Mouse (Mus musculus) fat pad, adult 2 months (tissue): ENCODE data around the gene Foxp1.

ENCODE experiments used
- DNase-seq: peaks from one replicate; pipeline ENCODE4 v3.0.0-alpha.2; 2011; ENCODE audit warnings: low read depth, low spot score; ENCODE audit errors: extremely low read depth

The Foxp1 gene

DNA sequence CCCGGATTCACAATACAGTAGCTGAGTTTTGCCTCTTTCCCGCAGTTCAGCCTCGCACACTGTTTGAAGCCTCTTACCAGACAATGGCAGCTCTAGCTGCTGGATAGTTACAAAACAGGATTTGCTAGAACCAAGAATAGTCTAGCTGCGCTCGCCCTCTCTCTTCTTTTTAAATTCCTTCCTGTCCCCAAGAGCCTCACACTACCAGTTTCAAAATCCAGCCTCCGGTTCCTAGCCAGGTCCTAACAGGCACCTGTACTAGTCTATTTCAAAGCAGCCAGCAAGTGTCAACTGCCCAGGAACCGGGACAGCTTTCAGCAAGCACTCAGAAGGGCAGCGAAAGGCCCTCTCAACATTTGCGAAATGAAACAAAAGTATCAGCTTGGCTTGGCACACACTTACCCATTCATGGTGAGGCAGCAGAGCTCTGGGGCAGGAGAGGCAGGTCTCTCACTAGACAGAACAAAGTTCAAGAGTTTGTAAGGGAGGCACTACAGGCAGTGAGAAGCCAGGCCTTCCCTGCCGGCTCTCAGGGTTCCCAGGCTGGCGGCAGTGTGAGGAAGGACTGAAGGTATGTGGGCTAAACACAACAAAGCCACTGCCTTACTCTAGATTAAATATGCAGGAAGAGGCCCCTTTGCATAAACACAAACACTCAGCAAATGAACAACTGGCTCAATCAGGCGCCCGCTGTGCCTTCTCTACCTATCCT, 256.4 kb downstream of the Foxp1 start:
- peak; percentile 84 for DNase-seq

DNA sequence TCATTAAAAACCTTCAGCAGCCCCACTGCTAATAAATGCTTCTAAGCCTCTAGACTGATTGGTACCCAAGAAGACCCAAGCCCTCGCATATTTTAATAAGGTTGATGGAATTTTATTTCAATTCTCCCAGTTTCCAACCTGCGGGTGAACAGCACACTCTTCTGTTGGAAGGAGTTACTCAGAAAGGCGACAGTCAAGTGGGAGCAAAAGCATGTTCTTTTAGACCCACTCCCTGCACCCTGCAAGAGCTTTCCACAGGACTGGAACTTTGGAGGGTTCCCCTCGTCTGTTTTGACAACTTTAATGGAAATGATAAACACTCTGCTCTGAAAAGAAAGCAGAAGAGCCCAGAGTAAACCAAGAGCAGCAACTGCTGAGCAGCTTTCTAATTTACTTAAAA, 257.3 kb downstream of the Foxp1 start:
- DNase-seq = no peak

DNA sequence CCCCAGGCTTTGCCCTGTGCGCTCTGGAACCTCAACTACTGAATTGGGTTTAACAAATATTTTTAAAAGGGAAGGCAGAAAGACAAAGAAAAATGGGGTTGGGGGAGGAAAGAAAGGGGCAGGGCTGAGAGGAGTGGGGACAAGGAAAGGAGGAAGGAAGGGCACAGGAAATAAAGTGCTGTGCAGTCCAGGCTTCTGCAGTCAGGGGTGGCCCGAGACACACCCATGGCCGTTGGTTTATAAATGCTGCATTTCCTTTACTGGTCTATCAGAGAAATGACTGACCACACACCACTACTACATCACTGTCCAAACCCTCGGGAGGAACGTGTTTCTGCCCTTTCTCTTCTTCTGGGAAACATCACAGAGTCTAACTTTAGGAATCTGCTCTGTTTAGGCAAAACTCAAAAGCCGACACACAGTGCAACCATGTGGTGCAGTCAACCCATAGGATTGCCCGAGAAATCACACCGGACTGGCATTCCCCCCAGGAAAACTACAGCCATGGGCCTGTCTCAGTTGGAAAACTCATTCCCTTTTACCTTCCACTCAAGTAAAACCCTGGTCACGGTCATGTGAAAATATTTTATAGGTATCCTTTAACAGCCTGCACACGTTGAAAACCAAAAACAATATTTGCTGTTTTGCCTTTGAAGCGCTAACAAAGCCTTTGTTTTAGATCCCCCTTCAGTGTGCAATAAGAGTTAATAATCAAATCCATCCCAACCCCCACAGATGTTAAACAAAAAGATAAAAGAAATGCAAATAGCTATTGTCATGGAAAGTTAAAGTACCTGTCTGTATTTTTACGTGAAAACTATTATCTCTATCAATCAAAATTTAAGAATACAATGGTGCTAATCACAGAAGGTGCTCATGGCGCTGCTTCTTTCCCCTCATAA, 258.1 kb downstream of the Foxp1 start:
- DNase-seq = no peak

DNA sequence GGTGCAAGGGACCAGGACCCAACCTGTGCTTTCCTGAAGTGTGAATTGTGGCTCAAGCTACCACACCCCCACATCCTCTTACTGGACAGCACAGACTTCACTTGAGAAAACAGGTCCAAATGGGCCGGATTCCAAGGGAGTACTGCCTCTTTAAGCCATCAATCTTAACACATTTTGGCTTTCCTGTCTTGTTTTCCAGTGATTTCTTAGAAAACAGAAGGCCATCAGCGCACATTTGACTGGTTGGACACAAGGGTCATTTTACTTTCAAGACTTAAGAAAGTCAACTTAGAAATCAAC, 258.7 kb downstream of the Foxp1 start:
- DNase-seq = no peak

DNA sequence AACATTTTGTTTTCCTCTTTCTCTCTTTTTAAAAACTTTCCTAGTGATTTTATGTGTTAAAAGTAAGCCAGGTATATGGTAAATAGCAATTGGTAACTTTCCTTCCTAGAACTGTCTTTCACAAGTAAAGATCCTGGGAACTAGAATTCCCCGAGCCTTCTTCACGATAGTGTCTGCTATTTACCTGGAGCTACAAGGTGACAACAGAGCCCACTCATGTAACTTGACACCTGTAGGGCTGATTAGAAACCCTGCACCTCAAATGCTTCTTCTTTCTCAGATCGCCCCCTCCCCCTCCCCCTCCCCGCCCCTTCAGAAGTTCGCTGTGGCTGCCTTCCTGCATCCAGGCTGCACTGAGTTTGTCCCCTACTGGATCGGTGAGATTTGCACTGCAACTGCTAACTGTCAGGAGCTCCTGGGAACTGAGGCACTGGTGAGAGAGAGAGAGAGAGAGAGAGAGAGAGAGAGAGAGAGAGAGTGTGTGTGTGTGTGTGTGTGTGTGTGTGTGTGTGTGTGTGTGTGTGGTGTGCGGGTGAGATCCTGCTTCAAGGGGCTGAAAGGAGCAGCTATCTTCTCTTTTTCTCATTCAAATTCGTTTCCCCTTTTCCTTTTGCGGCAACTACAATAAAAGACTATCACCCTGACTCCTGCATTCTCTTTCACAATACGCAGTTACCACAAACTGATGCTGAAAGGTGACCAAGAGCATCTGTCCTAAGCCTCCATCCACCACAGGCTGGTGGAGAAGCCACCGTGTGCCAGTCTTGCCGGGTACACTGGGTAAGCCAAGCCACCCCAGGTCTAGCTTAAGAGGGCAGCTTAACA, 259.2 kb downstream of the Foxp1 start:
- no peak for DNase-seq

DNA sequence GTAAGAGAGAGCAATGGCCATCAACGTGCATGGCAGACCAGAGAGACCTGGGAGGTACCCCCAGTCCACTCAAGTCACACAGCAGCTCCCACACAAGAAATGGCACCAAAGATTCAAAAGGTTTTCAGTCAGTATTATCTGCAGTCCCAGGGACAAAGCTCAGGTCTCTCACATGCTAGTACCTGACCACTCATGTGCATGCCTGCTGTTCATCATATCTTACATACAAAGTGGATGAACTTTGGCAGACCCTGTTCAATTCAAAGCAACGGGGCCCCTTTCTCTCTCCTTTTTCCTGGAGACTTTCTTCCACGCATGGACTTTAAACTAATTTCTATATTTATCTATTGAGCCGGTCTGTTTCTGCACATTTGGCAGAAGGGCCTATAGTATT, 260.8 kb downstream of the Foxp1 start:
- no peak for DNase-seq

DNA sequence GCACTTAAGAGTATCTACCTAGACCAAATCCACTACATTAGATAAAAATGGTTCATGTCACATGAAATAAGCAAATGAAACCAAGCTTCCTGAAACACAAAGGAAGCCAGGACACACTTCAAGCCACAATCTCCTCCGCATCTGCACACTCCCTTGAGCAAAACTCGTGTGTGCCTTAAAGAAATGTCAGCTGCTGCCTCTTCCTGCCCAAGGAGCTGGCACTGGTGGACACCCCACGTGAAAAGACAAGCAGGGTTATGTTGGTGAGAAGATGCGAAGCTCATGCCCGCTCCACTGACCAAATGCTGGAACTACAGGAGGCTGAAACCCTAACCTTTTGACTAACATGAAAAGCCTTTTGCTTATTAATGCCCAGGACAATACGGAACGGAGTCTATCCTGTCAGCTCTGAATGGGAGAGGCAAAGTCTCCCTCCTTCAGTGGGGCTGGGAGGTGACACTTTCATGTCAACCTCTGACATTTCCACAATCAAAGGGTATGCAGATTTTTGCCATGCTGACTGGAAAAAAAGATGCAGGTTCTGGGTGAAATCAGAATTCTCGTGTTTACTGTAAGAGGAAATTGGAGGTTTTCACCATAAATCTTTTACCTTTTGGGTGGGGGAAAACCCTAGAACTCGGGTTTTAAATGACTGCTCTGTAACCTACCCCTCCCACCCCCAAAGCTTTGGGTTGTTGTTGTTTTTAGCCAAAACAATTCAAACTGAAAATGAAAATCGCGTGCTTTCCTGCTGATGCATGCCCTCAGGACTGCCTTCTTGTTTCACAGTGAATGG, 261.4 kb downstream of the Foxp1 start:
- DNase-seq = no peak

DNA sequence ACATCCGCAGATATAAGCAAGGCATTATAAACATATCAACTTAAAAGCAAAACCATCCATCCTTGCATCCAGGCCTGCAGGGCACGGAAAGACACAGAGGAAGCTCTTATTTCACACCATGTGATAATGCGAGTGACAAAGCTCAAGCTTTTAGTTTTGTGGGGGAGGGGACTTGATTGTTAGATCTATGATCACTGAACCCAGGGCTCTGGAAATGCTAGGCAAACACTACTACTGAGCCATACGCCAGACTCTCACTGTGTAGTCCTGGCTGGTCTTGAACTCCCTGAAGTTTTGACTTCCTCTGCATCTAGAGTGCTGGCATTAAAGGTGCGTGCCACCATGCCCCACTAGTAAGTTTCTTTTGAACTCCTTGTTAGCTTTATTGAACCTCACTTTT, 264.2 kb downstream of the Foxp1 start:
- DNase-seq = no peak

DNA sequence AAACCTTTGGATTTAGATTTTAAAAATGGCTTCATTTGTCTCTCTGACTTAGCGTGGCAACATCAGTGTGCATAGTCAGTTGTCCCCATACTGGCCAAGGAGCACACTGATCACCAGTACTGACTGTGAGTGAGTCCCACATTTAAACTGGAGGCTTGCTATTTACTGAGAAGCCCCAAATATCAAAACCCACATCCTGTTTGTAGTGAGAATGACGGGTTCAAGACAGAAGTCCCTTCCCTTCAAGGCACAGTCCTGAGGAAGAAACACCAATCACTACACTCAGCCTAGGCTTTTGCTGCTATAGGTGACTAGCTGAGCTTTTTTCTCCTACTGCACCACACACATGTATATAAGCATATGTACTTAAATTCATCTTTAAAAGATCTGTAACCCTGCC, 264.8 kb downstream of the Foxp1 start:
- DNase-seq = no peak

DNA sequence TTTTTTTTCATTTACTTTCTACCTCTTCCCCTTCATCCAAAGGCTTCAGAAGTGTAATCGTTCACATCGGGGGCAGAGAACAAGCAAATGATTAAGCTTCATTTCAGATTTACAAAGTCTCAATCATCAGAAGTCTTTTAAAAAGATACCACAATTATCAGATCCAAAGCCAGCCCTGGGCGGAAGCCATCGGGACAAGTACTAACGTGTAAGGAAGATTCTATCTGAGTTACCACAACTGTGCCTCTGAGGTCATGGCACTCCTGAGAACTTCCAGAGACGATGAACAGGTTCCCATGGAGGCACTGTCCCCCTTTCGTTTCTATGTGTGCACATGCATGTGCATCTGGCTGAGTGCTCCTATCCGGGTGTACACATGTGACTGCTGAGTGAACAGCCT, 269.2 kb downstream of the Foxp1 start:
- no peak for DNase-seq

DNA sequence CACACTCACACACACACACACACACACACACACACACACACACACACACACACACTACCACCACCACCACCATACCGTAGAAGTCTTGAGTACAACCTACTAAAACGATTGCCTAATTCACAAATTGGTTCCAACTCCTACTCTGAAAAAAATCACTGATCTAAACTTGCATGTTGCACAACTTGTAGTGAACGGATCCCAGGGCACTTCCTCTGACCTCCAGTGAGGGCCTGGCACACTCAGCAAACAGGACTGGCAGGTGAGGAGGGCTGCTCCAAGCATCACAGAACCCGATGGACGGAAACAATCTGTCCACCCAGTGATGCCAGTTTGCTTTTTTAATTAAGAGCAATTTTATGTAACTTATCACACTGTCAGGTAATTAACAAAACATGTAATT, 269.7 kb downstream of the Foxp1 start:
- DNase-seq = peak; percentile 96

DNA sequence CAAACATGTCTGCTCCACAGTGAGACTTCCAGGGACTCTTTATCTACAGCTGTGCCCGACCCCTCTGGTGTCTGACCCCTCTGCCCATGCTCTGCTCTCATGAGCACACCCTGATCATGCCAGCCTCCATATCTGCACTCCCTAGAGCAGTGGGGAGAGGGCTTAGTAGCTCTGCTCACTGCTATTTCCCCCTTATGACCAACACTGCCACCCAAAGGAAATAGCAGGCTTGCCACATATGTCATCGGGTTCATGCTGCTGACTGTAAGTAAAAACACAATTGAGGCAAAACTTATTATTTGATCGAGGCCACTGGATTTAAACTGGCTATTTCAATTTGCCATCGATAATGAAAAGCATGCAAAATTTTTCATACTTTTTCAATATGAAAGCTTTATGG, 270.6 kb downstream of the Foxp1 start:
- DNase-seq = no peak

DNA sequence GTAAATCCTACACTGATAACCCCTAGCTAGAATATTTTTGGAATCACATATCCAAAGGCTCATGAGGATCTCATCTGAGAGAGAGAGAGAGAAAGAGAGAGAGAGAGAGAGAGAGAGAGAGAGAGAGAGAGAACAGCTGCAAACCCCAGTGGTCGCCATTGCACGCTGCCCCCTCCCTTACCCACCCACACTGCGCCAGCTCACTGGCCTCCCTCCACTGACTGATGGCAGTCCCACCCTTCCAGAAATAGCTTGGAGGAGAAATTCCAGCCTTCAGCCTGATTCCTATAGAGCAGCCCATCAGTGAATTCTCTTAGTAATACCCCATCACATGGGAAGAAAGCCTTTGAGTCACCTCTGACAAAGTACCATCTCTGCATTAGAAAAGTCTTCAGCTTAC, 271.3 kb downstream of the Foxp1 start:
- DNase-seq = no peak

DNA sequence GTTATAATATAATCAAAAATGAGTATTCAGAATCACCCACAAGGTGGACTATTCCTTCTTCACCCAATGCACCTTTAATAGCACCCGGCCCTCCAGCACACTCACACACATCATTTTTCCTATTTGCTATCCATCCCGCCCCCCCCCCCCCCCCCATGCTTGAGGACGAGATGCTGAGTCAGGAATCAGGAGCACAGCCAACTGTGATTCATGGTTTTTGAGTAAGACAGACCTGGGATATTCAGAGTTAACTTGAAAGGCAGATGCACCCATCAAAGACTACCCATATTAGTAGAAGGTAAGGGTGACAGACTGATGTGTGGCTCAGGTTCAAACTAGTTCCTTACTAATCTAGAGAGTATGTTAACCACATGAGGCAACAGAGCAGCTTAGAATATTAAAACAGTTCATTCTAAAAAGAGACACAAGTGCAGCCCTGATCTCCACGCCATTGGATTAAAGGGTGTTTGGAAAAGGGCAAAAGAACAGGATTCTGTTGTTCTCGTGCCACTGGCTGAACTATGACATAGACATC, 273.0 kb downstream of the Foxp1 start:
- no peak for DNase-seq

DNA sequence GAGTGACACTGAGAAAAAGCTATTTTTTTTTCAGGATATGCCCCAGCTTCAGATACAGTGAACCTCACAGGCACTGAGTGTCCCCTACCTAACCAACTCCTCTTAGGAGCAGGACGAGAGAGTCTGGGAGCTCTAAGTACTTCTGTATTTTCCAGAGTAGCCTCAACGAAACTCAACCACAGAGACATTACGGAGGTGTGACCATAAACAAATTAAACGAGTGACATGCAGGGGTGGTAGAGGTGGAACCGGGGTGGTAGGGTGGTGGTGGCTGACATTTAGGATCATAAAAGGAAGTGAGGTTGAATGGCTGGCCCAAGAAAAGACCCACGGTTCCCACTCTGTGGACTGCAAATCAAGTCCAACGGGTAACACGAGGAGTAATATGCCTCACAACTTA, 274.1 kb downstream of the Foxp1 start:
- no peak for DNase-seq

DNA sequence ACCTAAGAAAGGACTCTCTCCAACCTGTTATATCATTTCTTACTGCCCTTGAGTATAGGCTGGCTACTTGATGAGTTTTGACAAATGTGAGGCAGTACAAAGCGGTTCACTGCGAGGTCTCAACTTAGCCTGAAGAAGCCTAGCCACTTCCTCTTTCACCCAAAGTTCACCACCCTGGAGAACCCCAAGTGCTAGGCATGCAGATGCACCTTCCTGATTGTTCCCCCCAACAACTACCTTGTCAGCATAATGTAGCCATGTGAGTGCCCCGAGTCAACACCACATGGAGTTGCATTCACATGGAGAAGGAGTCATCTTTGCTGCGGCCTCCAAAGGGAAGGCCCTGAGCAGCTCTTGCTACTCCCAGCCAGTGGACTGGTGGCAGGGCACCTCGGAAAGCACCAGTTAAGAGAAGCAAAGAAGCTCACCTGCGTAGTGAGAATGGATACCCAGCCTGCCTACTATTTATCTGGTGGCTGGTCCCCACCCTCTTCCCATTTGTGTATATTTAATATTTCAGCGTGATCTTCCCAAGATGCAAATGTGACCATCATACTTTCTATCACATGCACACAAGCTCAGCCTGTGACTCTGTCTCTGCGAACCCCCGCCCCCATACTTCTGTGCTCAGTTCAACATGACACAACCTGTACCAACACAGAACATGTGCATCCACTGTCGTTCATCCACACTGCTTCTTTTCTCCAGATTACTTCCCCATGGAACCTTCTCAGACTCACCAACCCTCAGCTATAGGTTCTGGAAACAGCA, 280.7 kb downstream of the Foxp1 start:
- no peak for DNase-seq

DNA sequence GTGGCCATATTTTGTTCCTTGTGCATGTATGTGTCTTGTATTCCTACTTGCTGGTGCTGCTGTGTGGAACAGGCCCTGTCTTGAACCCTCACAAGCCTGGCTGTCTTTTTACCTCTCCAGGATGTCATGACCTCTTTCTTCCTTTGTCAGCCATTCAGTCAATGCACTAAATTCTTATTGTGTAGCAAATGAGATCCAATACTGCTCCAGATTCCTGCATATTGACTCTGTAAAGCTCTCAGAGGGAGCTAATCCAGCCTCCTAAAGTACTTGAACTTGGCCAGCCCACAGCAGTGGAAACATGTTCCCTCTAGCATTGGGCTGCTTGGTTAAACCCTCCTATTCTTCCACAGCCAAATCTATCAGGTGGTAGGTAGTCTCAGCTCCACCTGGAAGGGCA, 281.8 kb downstream of the Foxp1 start:
- no peak for DNase-seq

DNA sequence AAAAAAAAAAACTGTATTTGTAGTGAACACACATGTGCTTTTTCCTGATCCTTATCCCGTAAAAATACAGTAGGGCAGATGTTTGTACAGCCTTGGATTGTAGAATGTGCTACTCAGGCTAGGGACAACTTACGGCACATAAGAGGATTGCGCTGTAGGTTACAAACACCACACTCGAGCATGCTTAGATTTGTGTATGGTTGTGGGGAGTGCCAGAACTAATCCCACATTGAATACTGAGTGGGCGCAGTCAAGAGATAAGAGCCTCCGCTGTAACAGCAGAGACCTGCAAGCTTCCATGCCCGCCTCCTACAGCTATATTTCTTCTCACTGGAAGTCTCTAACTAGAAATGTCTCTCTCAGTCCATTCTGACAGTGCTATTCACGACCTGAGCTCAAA, 286.9 kb downstream of the Foxp1 start:
- peak; percentile 67 for DNase-seq

DNA sequence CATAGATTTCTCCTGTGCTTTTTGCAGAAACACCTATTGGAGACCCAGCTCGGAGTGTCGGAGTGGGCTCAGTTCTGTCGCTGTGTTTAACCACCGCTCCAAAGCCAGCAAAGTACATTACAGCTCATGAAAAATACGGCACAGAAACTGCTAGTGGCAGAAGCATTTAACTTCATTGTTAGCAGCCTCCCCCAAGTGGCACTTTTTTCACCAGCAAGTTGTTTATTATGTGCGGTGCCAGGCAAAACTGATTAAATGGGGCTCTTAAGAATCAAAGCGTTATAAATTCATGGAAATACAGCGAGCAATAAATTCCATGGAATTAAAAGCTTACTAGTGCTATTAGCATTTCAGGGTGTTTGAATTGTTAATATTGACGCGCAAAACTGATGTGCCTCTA, 289.1 kb downstream of the Foxp1 start:
- no peak for DNase-seq

DNA sequence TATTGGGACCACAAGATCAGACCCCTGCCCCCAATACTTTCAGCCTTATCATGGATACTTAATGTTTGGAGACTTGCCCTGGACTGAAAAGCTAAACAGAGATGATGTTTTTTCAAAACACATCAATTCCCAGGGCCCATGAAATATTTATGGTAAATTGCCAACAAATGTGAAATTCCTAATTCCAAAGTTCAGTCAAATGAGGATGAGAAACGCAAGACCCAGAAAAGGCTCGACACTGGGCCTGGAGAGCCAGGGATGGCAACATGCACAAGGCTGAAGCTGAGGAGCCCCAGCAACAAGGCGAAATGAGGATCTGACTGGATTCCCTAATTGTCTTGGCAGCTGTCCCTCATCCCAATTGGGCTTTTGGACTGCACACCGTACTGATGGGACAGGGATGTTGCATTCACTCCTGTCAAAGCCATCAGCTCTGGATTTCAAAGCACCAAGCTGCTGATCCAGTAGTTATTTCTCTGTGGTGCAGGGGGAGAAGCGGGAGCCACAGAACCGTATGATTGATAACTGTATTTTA, 294.1 kb downstream of the Foxp1 start:
- DNase-seq = no peak
